In genomic region chr17:4995561-4996051, GRCm38 (mm10) we compare ENCODE assay signal across 8 mouse cellular contexts. TPM values are rescaled to one million over a fixed set of nuclear protein-coding genes. Genes with fewer than 3 reads are reported as not detected.
DNase-seq lines count a peak whose midpoint lies in the region; ATAC-seq lines count a peak whose summit lies in the region.

No protein-coding gene starts in this region.

- peak; percentile 9; the same call in 1 of the 2 replicates for ATAC-seq in neural tube, embryonic 11.5 days (ENCODE audit: insufficient read depth, low FRiP score, low TSS enrichment)
- peak; percentile 57; the same call in 1 of the 2 replicates for ATAC-seq in embryonic facial prominence, embryonic 12.5 days (ENCODE audit: insufficient number of reproducible peaks, insufficient read depth, low FRiP score, low TSS enrichment)
- no peak for ATAC-seq in limb, embryonic 15.5 days (ENCODE audit: insufficient number of reproducible peaks, low FRiP score, low TSS enrichment, low read depth)
- peak; percentile 46 for ATAC-seq in midbrain, embryonic 16.5 days

- H3K36me3 ChIP-seq in neural tube, embryonic 11.5 days (ENCODE audit: control insufficient read depth, insufficient read depth, low read length), result no peaks in the 10 kb centered on the region
- no peaks in the 10 kb centered on the region for H3K36me3 ChIP-seq in embryonic facial prominence, embryonic 12.5 days
- no peaks in the 10 kb centered on the region for H3K36me3 ChIP-seq in limb, embryonic 15.5 days
- no peaks in the 10 kb centered on the region for H3K36me3 ChIP-seq in midbrain, embryonic 16.5 days (ENCODE audit: control insufficient read depth, insufficient read depth, low read length)
- H3K36me3 ChIP-seq in splenic B cell, adult 2 months (ENCODE audit: control insufficient read depth, insufficient read depth, low read length, poor library complexity, severe bottlenecking), result 0 out of 2 replicates have a peak, but pooled peaks cover 2% of the 10 kb centered on the region

- peak overlapping the region; percentile 99 for H3K27ac ChIP-seq in neural tube, embryonic 11.5 days (ENCODE audit: low read depth, low read length)
- peak overlapping the region; percentile 100 for H3K27ac ChIP-seq in embryonic facial prominence, embryonic 12.5 days
- peak overlapping the region; percentile 100 for H3K27ac ChIP-seq in limb, embryonic 15.5 days
- peak overlapping the region; percentile 100 for H3K27ac ChIP-seq in midbrain, embryonic 16.5 days (ENCODE audit: low read length)

- no peaks in the 10 kb centered on the region for H3K9me3 ChIP-seq in neural tube, embryonic 11.5 days (ENCODE audit: control insufficient read depth, low read length)
- no peaks in the 10 kb centered on the region for H3K9me3 ChIP-seq in embryonic facial prominence, embryonic 12.5 days
- H3K9me3 ChIP-seq in limb, embryonic 15.5 days, result no peaks in the 10 kb centered on the region
- no peaks in the 10 kb centered on the region for H3K9me3 ChIP-seq in midbrain, embryonic 16.5 days (replicated peaks; ENCODE audit: control insufficient read depth, low read length, poor library complexity, severe bottlenecking)

- H3K9ac ChIP-seq in neural tube, embryonic 11.5 days (ENCODE audit: low read length), result peak overlapping the region; percentile 100
- peak overlapping the region; percentile 100 for H3K9ac ChIP-seq in embryonic facial prominence, embryonic 12.5 days
- peak overlapping the region; percentile 98 for H3K9ac ChIP-seq in limb, embryonic 15.5 days
- peak overlapping the region; percentile 100 for H3K9ac ChIP-seq in midbrain, embryonic 16.5 days (ENCODE audit: low read depth, low read length)

- peaks cover 18% of the 10 kb centered on the region for H3K4me1 ChIP-seq in neural tube, embryonic 11.5 days (ENCODE audit: control insufficient read depth, insufficient read depth, low read length)
- peaks cover 13% of the 10 kb centered on the region; the same call in 1 of the 2 replicates for H3K4me1 ChIP-seq in embryonic facial prominence, embryonic 12.5 days
- H3K4me1 ChIP-seq in limb, embryonic 15.5 days, result peaks cover 20% of the 10 kb centered on the region
- peaks cover 32% of the 10 kb centered on the region for H3K4me1 ChIP-seq in midbrain, embryonic 16.5 days (ENCODE audit: control insufficient read depth, insufficient read depth, low read length)

- H3K4me3 ChIP-seq in neural tube, embryonic 11.5 days (ENCODE audit: low read depth, low read length), result peak overlapping the region; percentile 97
- peak overlapping the region; percentile 97 for H3K4me3 ChIP-seq in embryonic facial prominence, embryonic 12.5 days
- H3K4me3 ChIP-seq in limb, embryonic 15.5 days, result peak overlapping the region; percentile 94
- H3K4me3 ChIP-seq in midbrain, embryonic 16.5 days (ENCODE audit: low read depth, low read length), result peak overlapping the region; percentile 94

- H3K4me2 ChIP-seq in neural tube, embryonic 11.5 days (ENCODE audit: low read depth), result peak overlapping the region; percentile 85
- H3K4me2 ChIP-seq in embryonic facial prominence, embryonic 12.5 days (replicated peaks), result peak overlapping the region; percentile 58
- peak overlapping the region; percentile 56 for H3K4me2 ChIP-seq in limb, embryonic 15.5 days
- H3K4me2 ChIP-seq in midbrain, embryonic 16.5 days (ENCODE audit: low read length), result peak overlapping the region; percentile 81

- DNase-seq in neural tube, embryonic 11.5 days (ENCODE audit: low spot score), result peak; percentile 77
- no peak for DNase-seq in neural tube, embryonic 10.5 days (ENCODE audit: extremely low spot score, low spot score)
- peak; percentile 85 to 89 for DNase-seq in heart, adult 18-20 months
- peak; percentile 86 for DNase-seq in kidney, adult 18-20 months
- DNase-seq in splenic B cell, adult 2 months (ENCODE audit: low read depth, low spot score), result peak; percentile 65

- no peaks in the 10 kb centered on the region for H3K27me3 ChIP-seq in neural tube, embryonic 11.5 days (ENCODE audit: control insufficient read depth, insufficient read depth, low read length)
- H3K27me3 ChIP-seq in embryonic facial prominence, embryonic 12.5 days, result no peaks in the 10 kb centered on the region
- H3K27me3 ChIP-seq in limb, embryonic 15.5 days, result no peaks in the 10 kb centered on the region
- H3K27me3 ChIP-seq in midbrain, embryonic 16.5 days (ENCODE audit: control insufficient read depth, insufficient read depth, low read depth, low read length), result no peaks in the 10 kb centered on the region
- no peaks in the 10 kb centered on the region for H3K27me3 ChIP-seq in splenic B cell, adult 2 months (ENCODE audit: control insufficient read depth, insufficient read depth, low read length, poor library complexity, severe bottlenecking)

- WGBS in neural tube, embryonic 11.5 days, result 0% methylated on average over 25 of the region's 56 CpGs
- WGBS in embryonic facial prominence, embryonic 12.5 days, result 0% methylated on average over 27 of the region's 56 CpGs
- WGBS in limb, embryonic 15.5 days, result under 1% methylated on average over 42 of the region's 56 CpGs
- under 1% methylated on average over 34 of the region's 56 CpGs for WGBS in midbrain, embryonic 16.5 days

RNA-seq across cellular contexts. Expression of gene Arid1b, which starts 1.5 kb away (rescaled TPM):
- polyA plus RNA-seq in neural tube, embryonic 11.5 days (2014; fragmentation: Nextera tagmentation; extraction: Ambion mirVana), result 14.3 and 15.3 TPM in 2 replicates
- polyA plus RNA-seq in embryonic facial prominence, embryonic 12.5 days (2016; fragmentation: Nextera tagmentation; extraction: Ambion mirVana), result 17.2 and 18.5 TPM in 2 replicates
- 10 to 100 TPM; 23.5 to 27.7 TPM for total RNA-seq in heart, adult 18-20 months (2021)
- polyA plus RNA-seq in limb, embryonic 15.5 days (2015; fragmentation: Nextera tagmentation; extraction: Ambion mirVana), result 11.0 and 11.4 TPM in 2 replicates
- 13.1 and 13.2 TPM in 2 replicates for polyA plus RNA-seq in midbrain, embryonic 16.5 days (2015; fragmentation: Nextera tagmentation; extraction: Ambion mirVana)
